Mouse (Mus musculus): ENCODE measurements at regions not wholly inside any gene's neighbourhood (a gene's known extent, or its start where the extent isn't known, plus 50 kb on each side); places are given as distances from the start of the nearest gene placed in this dataset.

- no peak for DNase-seq (ENCODE audit: low read depth, low spot score)
These were observed 59.9 kb upstream of the Gm4791 start for GRCm38 (mm10) chr9:46938628-46939027.

- DNase-seq (ENCODE audit: low read depth, low spot score) = no peak
These were observed 72.9 kb upstream of the Gm4791 start for GRCm38 (mm10) chr9:46925641-46926040.

- no peak for DNase-seq (ENCODE audit: low read depth, low spot score)
These were observed 78.5 kb upstream of the Gm4791 start for GRCm38 (mm10) chr9:46920081-46920480.

GRCm38 (mm10) chr9:46913238-46913637 is 85.3 kb upstream of the Gm4791 start:
- DNase-seq (ENCODE audit: low read depth, low spot score) = no peak

DNA sequence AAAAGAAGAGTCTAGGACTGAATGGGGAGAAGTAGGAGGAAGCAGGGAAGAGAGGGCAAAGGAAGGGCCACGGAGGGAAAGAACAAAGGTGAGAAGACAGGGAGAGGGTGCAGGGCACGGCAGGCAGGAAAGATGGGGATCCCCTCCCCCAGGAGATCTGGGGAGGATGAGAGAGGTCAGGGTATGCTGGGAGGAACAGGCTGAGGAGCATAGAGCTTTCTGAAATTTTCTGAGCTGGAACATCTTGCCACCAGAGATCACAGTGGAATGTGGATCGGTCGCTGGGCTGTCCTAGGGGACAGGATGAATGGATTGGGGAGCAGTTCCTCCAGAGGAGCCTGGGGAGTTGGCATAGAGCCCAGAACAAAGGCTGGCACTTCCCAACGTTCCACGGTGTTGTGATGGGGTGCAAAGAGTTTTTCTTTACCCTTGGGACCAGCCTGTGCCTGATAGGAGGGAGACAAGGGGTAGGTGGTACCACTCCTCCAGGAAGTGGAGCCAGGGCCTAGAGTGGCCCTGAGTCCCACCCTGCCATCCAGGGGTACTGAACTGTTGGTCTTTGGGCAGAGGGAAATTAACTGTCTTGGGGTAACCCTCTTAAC is 89.0 kb upstream of the Gm4791 start:
- no peak for DNase-seq (ENCODE audit: low read depth, low spot score)

- DNase-seq (ENCODE audit: low read depth, low spot score) = no peak
These were observed 93.5 kb upstream of the Gm4791 start for GRCm38 (mm10) chr9:46905081-46905480.

DNA sequence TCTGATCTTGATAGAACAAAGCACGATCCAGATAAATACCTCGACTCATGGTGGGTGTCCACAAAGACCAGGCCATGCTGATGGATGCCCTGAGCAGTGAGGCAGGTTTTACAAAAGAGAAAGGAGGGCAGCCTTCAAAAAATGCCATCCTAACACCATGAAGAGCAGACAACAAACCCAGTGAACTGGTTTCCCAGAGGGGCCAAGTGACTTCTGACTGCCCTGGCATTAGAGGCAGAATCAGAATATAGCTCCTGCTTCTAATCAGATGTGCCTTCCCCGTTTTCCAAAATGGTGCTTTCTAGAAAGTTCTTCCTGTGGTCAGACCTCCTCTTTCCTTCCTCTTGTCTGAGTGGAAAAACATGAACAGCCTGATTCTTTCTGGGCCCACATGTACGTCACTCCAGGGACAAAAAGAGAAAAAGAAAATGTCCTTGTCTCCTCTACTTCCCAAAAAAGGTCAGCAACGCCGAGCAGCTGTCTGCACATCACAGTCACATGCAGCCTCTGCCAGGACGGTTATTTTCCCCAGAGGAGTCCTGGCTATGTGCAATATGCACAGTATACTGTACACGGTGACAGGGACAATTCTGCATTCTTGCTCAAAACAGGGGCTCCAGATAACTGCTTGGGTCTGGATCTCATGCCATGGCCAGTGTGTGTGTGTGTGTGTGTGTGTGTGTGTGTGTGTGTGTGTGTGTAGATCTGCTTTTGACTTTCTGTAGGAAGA is 94.9 kb upstream of the Gm4791 start:
- no peak for DNase-seq (ENCODE audit: low read depth, low spot score)

GRCm38 (mm10) chr9:46899283-46899682 is 99.3 kb upstream of the Gm4791 start:
- DNase-seq (ENCODE audit: low read depth, low spot score) = no peak

GRCm38 (mm10) chr9:46898120-46898519 is 100.4 kb upstream of the Gm4791 start:
- DNase-seq (ENCODE audit: low read depth, low spot score) = no peak

DNA sequence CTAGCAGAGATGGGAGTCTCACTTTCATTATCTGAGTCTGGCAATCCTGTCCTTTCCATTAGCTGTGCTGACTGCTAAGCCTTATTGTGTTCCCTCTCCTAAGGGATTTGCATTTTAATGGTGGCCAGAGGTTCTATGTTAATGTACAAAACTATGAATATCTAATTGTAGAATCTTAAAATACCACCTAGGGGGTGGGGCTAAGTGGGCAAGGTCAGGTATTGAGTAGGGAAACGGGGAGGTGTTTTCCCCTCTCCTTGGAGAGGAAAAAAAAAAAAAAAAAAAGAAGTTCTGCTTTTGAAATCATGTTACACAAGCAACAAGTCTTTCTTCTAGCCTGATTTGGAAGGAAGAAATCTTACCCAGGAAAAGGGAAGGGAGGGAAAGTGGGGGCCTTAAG is 106.7 kb upstream of the Gm4791 start:
- no peak for DNase-seq (ENCODE audit: low read depth, low spot score)

DNA sequence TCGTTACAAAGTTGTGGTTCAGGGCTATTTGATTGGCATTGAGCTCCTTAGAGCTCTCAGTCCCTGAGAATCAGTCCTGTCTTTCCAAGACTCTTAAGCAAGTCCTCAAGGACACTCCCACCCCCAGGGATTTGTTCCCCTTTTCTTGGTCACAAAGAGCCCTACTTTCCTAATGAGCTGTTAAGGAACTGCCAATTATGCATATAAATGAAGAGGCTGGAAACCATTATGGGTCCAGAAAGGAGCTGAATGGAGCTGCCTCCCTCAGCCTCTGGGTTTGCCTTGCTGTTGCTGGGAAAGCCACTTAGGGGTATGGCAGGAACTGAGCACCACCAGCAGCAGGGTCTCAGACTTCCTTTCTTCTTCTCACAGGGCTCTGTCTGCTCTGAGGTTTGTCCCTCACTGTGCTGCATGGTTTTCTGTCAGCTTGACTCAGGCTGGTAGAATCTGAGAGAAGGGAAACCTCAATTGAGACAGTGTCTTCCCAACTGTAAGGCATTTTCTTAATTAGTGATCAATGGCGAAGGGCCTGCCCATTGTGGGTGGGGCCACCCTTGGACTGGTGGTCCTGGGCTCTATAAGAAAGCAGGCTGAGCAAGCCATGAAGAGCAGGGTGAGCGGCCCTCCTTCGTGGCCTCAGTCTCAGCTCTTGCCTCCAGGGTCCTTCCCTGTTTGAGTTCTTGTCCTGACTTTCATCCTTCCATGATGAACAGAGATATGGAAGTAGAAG is 108.4 kb upstream of the Gm4791 start:
- no peak for DNase-seq (ENCODE audit: low read depth, low spot score)

GRCm38 (mm10) chr9:46871211-46871994 is 127.1 kb upstream of the Gm4791 start:
- DNase-seq (ENCODE audit: low read depth, low spot score) = no peak

- DNase-seq (ENCODE audit: low read depth, low spot score) = peak; percentile 46
These were observed 134.6 kb upstream of the Gm4791 start for GRCm38 (mm10) chr9:46863934-46864333.

- no peak for DNase-seq (ENCODE audit: low read depth, low spot score)
These were observed 146.8 kb upstream of the Gm4791 start for GRCm38 (mm10) chr9:46851753-46852152.

GRCm38 (mm10) chr9:46851336-46851735 is 147.2 kb upstream of the Gm4791 start:
- no peak for DNase-seq (ENCODE audit: low read depth, low spot score)

DNA sequence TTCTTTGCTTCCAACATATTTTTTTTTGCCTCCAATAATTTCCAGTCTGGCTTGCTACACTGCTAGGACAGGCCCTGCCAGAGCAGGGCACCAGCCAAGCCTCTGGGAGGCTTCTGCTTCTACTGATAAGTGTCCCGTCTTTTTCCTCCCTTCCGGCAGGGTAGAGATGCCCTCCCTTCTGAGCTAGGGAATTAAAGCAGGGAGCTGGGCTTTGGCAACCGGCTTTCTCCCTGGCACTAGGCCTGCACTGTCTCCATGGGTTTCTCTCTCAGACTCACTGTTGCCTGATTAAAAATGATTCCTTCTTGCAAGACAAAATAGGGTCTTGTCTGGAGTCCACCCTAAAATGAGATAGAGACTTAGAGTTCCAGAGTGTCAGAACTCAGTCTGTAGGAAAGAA is 153.3 kb upstream of the Gm4791 start:
- DNase-seq (ENCODE audit: low read depth, low spot score) = no peak

DNA sequence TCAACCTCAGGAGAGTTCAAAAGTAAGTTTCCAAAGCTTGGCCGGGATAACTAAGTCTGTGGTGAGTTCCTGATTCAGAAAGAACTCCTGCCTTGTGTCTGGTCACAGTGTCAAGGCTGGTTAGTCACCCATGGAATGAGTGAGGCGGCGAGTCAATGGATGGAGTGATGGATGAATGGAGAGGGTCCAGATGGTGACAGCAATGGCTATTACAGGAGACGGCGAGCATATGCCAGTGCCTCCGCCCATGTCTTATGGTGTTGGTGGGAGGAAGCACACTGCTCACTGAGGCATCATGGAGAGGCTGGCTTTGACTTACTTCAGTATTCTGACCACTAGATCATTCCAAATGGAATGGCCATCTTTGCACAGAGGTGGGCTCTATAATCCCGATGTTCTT is 154.8 kb upstream of the Gm4791 start:
- DNase-seq (ENCODE audit: low read depth, low spot score) = no peak

- no peak for DNase-seq (ENCODE audit: low read depth, low spot score)
These were observed 157.0 kb upstream of the Gm4791 start for GRCm38 (mm10) chr9:46841571-46841970.

DNA sequence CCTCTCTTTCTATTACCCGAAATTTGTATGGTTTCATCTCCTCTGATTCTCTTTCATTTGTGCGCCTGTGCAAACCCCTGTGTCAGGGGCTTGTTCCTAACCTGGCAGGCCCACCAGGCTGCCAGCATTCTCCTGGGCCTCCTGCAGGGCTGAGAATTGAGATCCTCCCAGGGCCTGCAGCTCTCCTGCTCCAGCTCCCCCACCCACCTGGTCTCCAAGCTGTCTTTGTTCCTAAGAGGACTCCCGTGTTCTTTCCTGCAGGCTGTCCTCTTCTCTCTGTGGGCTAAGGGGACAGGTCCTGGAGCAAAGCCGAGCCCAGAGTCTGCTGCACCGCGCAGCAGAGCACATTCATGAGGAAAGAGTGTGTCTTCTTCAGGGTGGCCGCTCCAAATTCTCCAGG is 163.3 kb upstream of the Gm4791 start:
- DNase-seq (ENCODE audit: low read depth, low spot score) = no peak

GRCm38 (mm10) chr9:46830746-46831560 is 167.6 kb upstream of the Gm4791 start:
- no peak for DNase-seq (ENCODE audit: low read depth, low spot score)

DNA sequence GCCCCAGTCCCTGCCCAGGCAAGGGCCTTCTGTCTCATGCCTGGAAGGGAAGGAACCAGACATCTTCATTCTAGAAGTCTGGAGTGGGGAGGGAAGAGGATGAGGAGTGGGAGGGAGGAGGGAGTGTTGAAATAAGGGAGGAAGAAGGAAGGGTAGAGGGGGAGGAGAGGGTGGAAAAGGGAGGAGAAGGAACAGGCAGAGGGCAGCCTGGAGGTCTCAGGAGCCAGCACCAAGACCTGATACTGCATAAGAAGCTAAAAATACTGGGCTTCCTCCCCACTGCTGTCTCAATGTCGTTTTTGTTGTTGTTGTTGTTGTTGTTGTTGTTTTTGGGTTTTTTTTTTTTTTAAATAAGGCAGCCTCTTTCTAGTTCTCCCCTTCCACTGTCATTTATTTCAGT is 168.2 kb upstream of the Gm4791 start:
- no peak for DNase-seq (ENCODE audit: low read depth, low spot score)
